Mouse (Mus musculus) stomach, adult 2 months (tissue): ENCODE measurements around the gene Dppa4. TPM values are rescaled to one million over a fixed set of nuclear protein-coding genes. Genes with fewer than 3 reads are reported as not detected.

ENCODE experiments used
- polyA plus RNA-seq: library from polyadenylated mRNA; depleted of rRNA; stranded (reverse); fragments of >200 nt; gene quantifications from 2 replicates; pipeline ENCODE4 v1.2.3, GENCODE M21; 2012; rRNA removed

Dppa4 gene
- not detected in 2 replicates for polyA plus RNA-seq

DNA sequence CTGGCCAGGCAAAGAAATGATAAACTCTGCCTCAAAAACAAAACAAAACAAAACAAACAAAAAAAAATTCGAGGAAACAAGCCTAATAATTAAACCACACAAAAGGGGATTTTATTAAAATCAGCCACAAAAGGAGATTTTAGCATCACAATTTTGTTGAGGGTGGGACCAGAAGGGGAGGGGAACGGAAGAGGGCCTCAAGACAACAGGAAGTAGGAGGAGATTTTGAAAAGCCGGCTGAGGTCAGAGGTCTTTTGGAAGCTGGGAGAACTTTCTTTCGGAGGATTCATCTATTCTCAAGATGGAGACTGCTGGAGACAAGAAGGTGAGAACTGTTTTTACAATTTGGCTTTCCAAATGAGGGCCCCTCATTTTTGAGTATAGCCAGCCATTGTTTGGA lies at the start of gene Dppa4:
Dppa4 (plus strand) TSS at position 217 of the 400 bp plus-strand sequence.

DNA sequence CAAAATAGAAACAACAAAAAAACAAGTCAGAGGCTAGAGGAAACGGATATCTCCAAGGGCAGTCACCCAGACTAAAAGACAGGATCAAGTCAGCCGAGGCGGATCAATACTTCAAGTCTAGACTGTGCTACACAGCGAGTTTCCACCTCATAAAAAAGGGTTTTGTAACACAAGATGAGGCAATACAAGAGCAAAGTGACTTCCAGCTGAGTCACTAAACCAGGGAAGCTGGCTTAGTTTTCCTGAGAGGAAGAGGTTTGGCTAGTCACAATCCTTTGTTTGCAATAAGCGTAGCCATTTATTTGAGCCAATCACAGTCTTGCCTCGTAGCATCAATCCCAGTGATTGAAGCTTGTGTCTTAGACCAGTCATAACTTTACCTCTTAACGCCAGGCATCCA lies 20.0 kb downstream of the Dppa4 start, which contains the start of gene Dppa2:
Dppa2 (plus strand) TSS at position 400 of the 400 bp plus-strand sequence.

Other genes starting within 250 kb of the Dppa4 start
- not detected in 2 replicates for gene Dppa2, start 20.2 kb downstream of the Dppa4 start, polyA plus RNA-seq
- 0.27 and 0.34 TPM in 2 replicates for gene Gm5485, start 128.7 kb downstream of the Dppa4 start, polyA plus RNA-seq
- 0.02 TPM in 1 of 2 replicates, not detected in the other for gene Morc1, start 147.5 kb downstream of the Dppa4 start, polyA plus RNA-seq